Mouse (Mus musculus): Measurements from ENCODE around the gene Vav2.

GRCm38 (mm10) chr2:27354610-27355211 is 72.1 kb downstream of the Vav2 start:
- no peak for TF ChIP-seq CTCF (IDR thresholded peaks at IDR 0.05; ENCODE audit: low read depth, low read length)
- no peak for TF ChIP-seq GATA2 (IDR thresholded peaks at IDR 0.05; ENCODE audit: borderline replicate concordance, low read depth, low read length)
